Mouse (Mus musculus) CH12.LX (cell line): ENCODE measurements at regions not wholly inside any gene's neighbourhood (a gene's known extent, or its start where the extent isn't known, plus 50 kb on each side); places are given as distances from the start of the nearest gene placed in this dataset.
A peak's percentile ranks its signal among the peaks of the same experiment; 100 is the strongest.

Source experiments
- DNase-seq: peaks from one replicate; pipeline ENCODE4 v3.0.0-alpha.2; 2013; ENCODE audit errors: extremely low read depth
- H3K27ac ChIP-seq: 2 replicates; pipeline ENCODE4 v1.5.1; 2012; ENCODE audit warnings: low read depth, mild to moderate bottlenecking, control low read depth, moderate library complexity; ENCODE audit not compliant: insufficient read depth
- H3K27me3 ChIP-seq: replicated peaks from 2 replicates; pipeline ENCODE3; 2012; ENCODE audit warnings: inconsistent platforms
- H3K36me3 ChIP-seq, 2 experiments: replicated peaks in 1 of 2; 2 replicates each; pipeline versions ENCODE3 to v1.6.1; 2012; ENCODE audit warnings: inconsistent platforms in 1 of 2, low read length in 1 of 2, mild to moderate bottlenecking in 1 of 2, mixed read lengths in 1 of 2, moderate library complexity in 1 of 2; ENCODE audit not compliant: control insufficient read depth in 1 of 2, insufficient read depth in 1 of 2
- H3K4me1 ChIP-seq, 2 experiments: 2 replicates each; pipeline ENCODE4 v1.6.1; 2012; ENCODE audit warnings: inconsistent platforms in 1 of 2, moderate library complexity in 1 of 2; ENCODE audit not compliant: insufficient read depth in 2 of 2, control insufficient read depth in 1 of 2
- H3K4me2 ChIP-seq: 2 replicates; pipeline ENCODE4 v1.6.1; 2012; ENCODE audit warnings: low read depth, mild to moderate bottlenecking, control low read depth; ENCODE audit not compliant: poor library complexity, insufficient read depth, severe bottlenecking
- H3K4me3 ChIP-seq, 3 experiments: fragments of 150-350 bp in 1 of 3; sonication (generic) in 1 of 3; replicated peaks in 1 of 3; 2 replicates each; pipeline versions ENCODE3 to v1.5.1; 2011 to 2012; ENCODE audit warnings: low read depth in 2 of 3, low read length in 2 of 3, mild to moderate bottlenecking in 2 of 3, moderate library complexity in 2 of 3, control low read depth in 1 of 3, improper control_type of control experiment in 1 of 3, inconsistent platforms in 1 of 3, mixed read lengths in 1 of 3; ENCODE audit not compliant: poor library complexity in 1 of 3
- H3K79me2 ChIP-seq: replicated peaks from 2 replicates; pipeline ENCODE4 v1.6.1; 2012; ENCODE audit warnings: mild to moderate bottlenecking, moderate library complexity; ENCODE audit not compliant: control insufficient read depth, poor library complexity, insufficient read depth, severe bottlenecking; ENCODE audit errors: extremely low read depth
- H3K9ac ChIP-seq: 2 replicates; pipeline ENCODE4 v1.6.1; 2012; ENCODE audit warnings: low read depth, mild to moderate bottlenecking, control low read depth, moderate library complexity; ENCODE audit not compliant: insufficient read depth
- H3K9me3 ChIP-seq: replicated peaks from 2 replicates; pipeline ENCODE3; 2012; ENCODE audit warnings: low read length, inconsistent platforms, mixed read lengths
- BHLHE40 ChIP-seq: IDR thresholded peaks from 2 replicates; pipeline ENCODE4 v1.6.1; 2011; ENCODE audit warnings: mild to moderate bottlenecking, low read depth, low read length, improper control_type of control experiment
- CTCF ChIP-seq, 2 experiments: IDR thresholded peaks in 1 of 2; conservative IDR thresholded peaks in 1 of 2; 2 replicates each; pipeline ENCODE4 v1.5.1; 2011 to 2012; ENCODE audit warnings: low read depth in 2 of 2, low read length in 2 of 2, improper control_type of control experiment in 1 of 2, inconsistent platforms in 1 of 2, mild to moderate bottlenecking in 1 of 2, moderate library complexity in 1 of 2
- E2F4 ChIP-seq: IDR thresholded peaks from 2 replicates; pipeline ENCODE4 v1.6.1; 2011; ENCODE audit warnings: low read depth, low read length, improper control_type of control experiment; ENCODE audit not compliant: insufficient replicate concordance
- ELF1 ChIP-seq: IDR thresholded peaks from 2 replicates; pipeline ENCODE4 v1.6.1; 2014; ENCODE audit warnings: low read depth, mild to moderate bottlenecking, inconsistent platforms, low read length, improper control_type of control experiment
- EP300 ChIP-seq: IDR thresholded peaks from 2 replicates; pipeline ENCODE4 v1.6.1; 2011; ENCODE audit warnings: low read length, improper control_type of control experiment
- ETS1 ChIP-seq: conservative IDR thresholded peaks from 2 replicates; pipeline ENCODE4 v1.6.1; 2012; ENCODE audit warnings: low read depth, mild to moderate bottlenecking, inconsistent platforms, low read length, improper control_type of control experiment, moderate library complexity
- GABPA ChIP-seq: IDR thresholded peaks from 2 replicates; pipeline ENCODE4 v1.6.1; 2012; ENCODE audit warnings: low read depth, low read length, improper control_type of control experiment, inconsistent platforms; ENCODE audit not compliant: insufficient replicate concordance
- HCFC1 ChIP-seq: IDR thresholded peaks from 2 replicates; pipeline ENCODE4 v1.6.1; 2012; ENCODE audit warnings: low read depth, mild to moderate bottlenecking, inconsistent platforms, low read length, improper control_type of control experiment
- JUN ChIP-seq: IDR thresholded peaks from 2 replicates; pipeline ENCODE4 v1.6.1; 2011; ENCODE audit warnings: low read depth, mild to moderate bottlenecking, low read length, improper control_type of control experiment, moderate library complexity; ENCODE audit not compliant: insufficient read depth
- JUND ChIP-seq: conservative IDR thresholded peaks from 2 replicates; pipeline ENCODE4 v1.6.1; 2011; ENCODE audit warnings: low read depth, low read length, improper control_type of control experiment
- KAT2A ChIP-seq: IDR thresholded peaks from 2 replicates; pipeline ENCODE4 v1.6.1; 2012; ENCODE audit warnings: low read length, improper control_type of control experiment, inconsistent platforms; ENCODE audit not compliant: insufficient replicate concordance
- MAFK ChIP-seq: IDR thresholded peaks from 2 replicates; pipeline ENCODE4 v1.6.1; 2011; ENCODE audit warnings: low read length, improper control_type of control experiment; ENCODE audit not compliant: insufficient replicate concordance
- MAX ChIP-seq: IDR thresholded peaks from 2 replicates; pipeline ENCODE4 v1.6.1; 2011; ENCODE audit warnings: low read length, improper control_type of control experiment
- MAZ ChIP-seq: IDR thresholded peaks from 2 replicates; pipeline ENCODE4 v1.6.1; 2012; ENCODE audit warnings: low read depth, mild to moderate bottlenecking, inconsistent platforms, low read length, improper control_type of control experiment, moderate library complexity
- MEF2A ChIP-seq: IDR thresholded peaks from 2 replicates; pipeline ENCODE4 v1.6.1; 2014; ENCODE audit warnings: low read depth, mild to moderate bottlenecking, inconsistent platforms, low read length, improper control_type of control experiment, borderline replicate concordance
- MXI1 ChIP-seq: IDR thresholded peaks from 2 replicates; pipeline ENCODE4 v1.6.1; 2011; ENCODE audit warnings: mild to moderate bottlenecking, low read depth, low read length, improper control_type of control experiment
- MYC ChIP-seq: IDR thresholded peaks from 2 replicates; pipeline ENCODE4 v1.6.1; 2011; ENCODE audit warnings: low read depth, mild to moderate bottlenecking, improper control_type of control experiment, low read length
- NELFE ChIP-seq: IDR thresholded peaks from 2 replicates; pipeline ENCODE4 v1.6.1; 2011; ENCODE audit warnings: low read depth, low read length, improper control_type of control experiment
- NRF1 ChIP-seq: IDR thresholded peaks from 2 replicates; pipeline ENCODE4 v1.6.1; 2014; ENCODE audit warnings: low read depth, mild to moderate bottlenecking, inconsistent platforms, low read length, improper control_type of control experiment, moderate library complexity
- RAD21 ChIP-seq: IDR thresholded peaks from 2 replicates; pipeline ENCODE4 v1.6.1; 2011; ENCODE audit warnings: low read depth, mild to moderate bottlenecking, low read length, improper control_type of control experiment, moderate library complexity
- SIN3A ChIP-seq: IDR thresholded peaks from 2 replicates; pipeline ENCODE4 v1.6.1; 2012; ENCODE audit warnings: low read length, improper control_type of control experiment, inconsistent platforms
- SMC3 ChIP-seq: IDR thresholded peaks from 2 replicates; pipeline ENCODE4 v1.6.1; 2011; ENCODE audit warnings: low read depth, low read length, improper control_type of control experiment
- TBP ChIP-seq: conservative IDR thresholded peaks from 2 replicates; pipeline ENCODE4 v1.6.1; 2011; ENCODE audit warnings: low read depth, low read length, improper control_type of control experiment
- TCF12 ChIP-seq: IDR thresholded peaks from 2 replicates; pipeline ENCODE4 v1.6.1; 2014; ENCODE audit warnings: low read depth, mild to moderate bottlenecking, inconsistent platforms, low read length, improper control_type of control experiment
- UBTF ChIP-seq: IDR thresholded peaks from 2 replicates; pipeline ENCODE4 v1.6.1; 2012; ENCODE audit warnings: low read depth, mild to moderate bottlenecking, inconsistent platforms, low read length, improper control_type of control experiment, moderate library complexity
- USF1 ChIP-seq: IDR thresholded peaks from 2 replicates; pipeline ENCODE4 v1.6.1; 2014; ENCODE audit warnings: low read depth, mild to moderate bottlenecking, inconsistent platforms, low read length, improper control_type of control experiment
- USF2 ChIP-seq: conservative IDR thresholded peaks from 2 replicates; pipeline ENCODE4 v1.6.1; 2011; ENCODE audit warnings: low read depth, low read length, improper control_type of control experiment
- ZC3H11A ChIP-seq: IDR thresholded peaks from 2 replicates; pipeline ENCODE4 v1.6.1; 2012; ENCODE audit warnings: low read depth, mild to moderate bottlenecking, inconsistent platforms, low read length, improper control_type of control experiment
- ZKSCAN1 ChIP-seq: IDR thresholded peaks from 2 replicates; pipeline ENCODE4 v1.6.1; 2012; ENCODE audit warnings: low read depth, inconsistent platforms, low read length, improper control_type of control experiment, borderline replicate concordance
- dilution Hi-C: fragments of 300-500 bp; cut with MboI; formaldehyde crosslinking; loops from 2 replicates; pipeline ENCODE4 v1.14.3; 2020; ENCODE audit warnings: low sequenced_read_pairs; ENCODE audit not compliant: extremely low pct_unique_long_range_greater_than_20kb, extremely low pct_ligation_motif_present
- in situ Hi-C: fragments of 300-500 bp; cut with MboI; formaldehyde crosslinking; loops from 3 replicates; pipeline ENCODE4 v1.14.3; 2019; ENCODE audit warnings: low sequenced_read_pairs, low pct_ligation_motif_present, low pct_unique_long_range_greater_than_20kb, mixed read lengths

DNA sequence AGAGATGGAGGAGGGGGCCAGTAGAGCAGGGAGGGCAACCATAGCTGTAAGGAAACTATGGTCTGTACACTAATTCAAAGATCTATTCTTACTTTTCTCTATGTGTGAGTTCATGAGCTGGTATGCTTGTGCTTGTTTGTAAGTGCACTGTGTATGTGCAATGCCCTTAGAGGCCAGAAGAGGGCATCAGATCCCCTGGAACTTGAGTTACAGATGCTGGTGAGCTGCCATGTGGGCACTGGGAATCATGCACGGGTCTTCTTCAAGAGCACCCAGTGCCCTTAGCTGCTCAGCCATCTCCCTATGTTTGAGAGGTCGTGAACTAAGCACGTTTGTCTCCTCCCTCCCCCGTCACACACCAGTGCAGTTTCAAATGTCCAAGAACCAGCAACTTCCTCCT, 68.9 kb downstream of the Tbx3 start:
- H3K4me2 ChIP-seq, result no peak overlapping the region

DNA sequence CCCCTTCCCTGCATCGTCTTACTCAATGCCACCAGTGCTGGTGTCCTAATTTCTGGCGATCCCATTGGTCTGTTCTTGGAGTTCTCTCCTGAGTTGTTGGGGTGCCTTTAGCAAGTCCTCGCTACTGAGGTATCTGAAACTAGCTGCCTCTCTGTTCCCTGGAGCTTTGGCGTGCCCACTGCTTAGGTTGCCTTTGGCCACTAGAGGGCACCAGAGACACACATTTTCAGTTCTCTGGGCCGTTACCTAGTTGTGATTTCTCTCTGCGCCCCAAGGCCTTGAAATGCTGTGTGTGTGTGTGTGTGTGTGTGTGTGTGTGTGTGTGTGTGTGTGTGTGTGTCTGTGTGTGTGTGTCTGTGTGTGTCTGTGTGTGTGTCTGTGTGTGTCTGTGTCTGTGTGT, 70.6 kb downstream of the Tbx3 start:
- peaks cover 71% of the 10 kb centered on the region for H3K9me3 ChIP-seq
- dilution Hi-C loops, result no loop called here

More for the DNA sequence above, 68.9 kb downstream of the Tbx3 start:
- in situ Hi-C loops, result no loop called here
- H3K27ac ChIP-seq, result no peak overlapping the region
- peaks cover 67% of the 10 kb centered on the region for H3K9me3 ChIP-seq
- no peak for TF ChIP-seq ZKSCAN1
- no peak for TF ChIP-seq JUND
- no peak for TF ChIP-seq HCFC1
- TF ChIP-seq UBTF, result no peak
- no peak for TF ChIP-seq E2F4
- TF ChIP-seq CTCF (conservative IDR thresholded peaks at IDR 0.05 in 1 of 2, IDR thresholded peaks at IDR 0.05 in 1 of 2; ENCODE audit: low read depth in 2 of 2, low read length in 2 of 2), result no peak
- TF ChIP-seq MAFK, result no peak
- no peak for TF ChIP-seq USF2
- no peak for TF ChIP-seq TBP
- TF ChIP-seq USF1, result no peak
- TF ChIP-seq EP300, result no peak
- no peak for TF ChIP-seq TCF12
- no peak for TF ChIP-seq JUN
- no peak for TF ChIP-seq MAZ
- TF ChIP-seq MYC, result no peak
- TF ChIP-seq MXI1, result no peak
- no peak for TF ChIP-seq SIN3A
- TF ChIP-seq BHLHE40, result no peak
- TF ChIP-seq KAT2A, result no peak
- TF ChIP-seq, all 38 proteins: peak for 0
- H3K79me2 ChIP-seq, result no peaks in the 10 kb centered on the region
- no peak overlapping the region for H3K9ac ChIP-seq
- H3K27me3 ChIP-seq, result no peaks in the 10 kb centered on the region
- H3K4me1 ChIP-seq, result no peaks in the 10 kb centered on the region
- no peak overlapping the region for H3K4me3 ChIP-seq
- dilution Hi-C loops, result no loop called here
- no peak for DNase-seq
- H3K36me3 ChIP-seq, result no peaks in the 10 kb centered on the region

More for the DNA sequence above, 70.6 kb downstream of the Tbx3 start:
- no peak overlapping the region for H3K4me2 ChIP-seq
- no peaks in the 10 kb centered on the region for H3K4me1 ChIP-seq
- no peaks in the 10 kb centered on the region for H3K36me3 ChIP-seq
- DNase-seq, result peak; percentile 10
- no peak overlapping the region for H3K9ac ChIP-seq
- in situ Hi-C loops, result no loop called here
- H3K79me2 ChIP-seq, result no peaks in the 10 kb centered on the region
- no peak overlapping the region for H3K4me3 ChIP-seq
- H3K27me3 ChIP-seq, result no peaks in the 10 kb centered on the region
- H3K27ac ChIP-seq, result no peak overlapping the region
- TF ChIP-seq MYC, result no peak
- peak; percentile 26 for TF ChIP-seq RAD21
- no peak for TF ChIP-seq NRF1
- TF ChIP-seq MAX, result no peak
- TF ChIP-seq ZC3H11A, result no peak
- no peak for TF ChIP-seq TCF12
- no peak for TF ChIP-seq JUN
- TF ChIP-seq MAFK, result no peak
- TF ChIP-seq E2F4, result no peak
- peak; percentile 14 for TF ChIP-seq SMC3
- no peak for TF ChIP-seq ETS1
- no peak for TF ChIP-seq GABPA
- no peak for TF ChIP-seq MAZ
- no peak for TF ChIP-seq TBP
- TF ChIP-seq NELFE, result no peak
- TF ChIP-seq KAT2A, result no peak
- no peak for TF ChIP-seq USF2
- peak in 1 of 2 experiments; percentile 45; a peak in 2 of 4 replicates for TF ChIP-seq CTCF (conservative IDR thresholded peaks at IDR 0.05 in 1 of 2, IDR thresholded peaks at IDR 0.05 in 1 of 2; ENCODE audit: low read depth in 2 of 2, low read length in 2 of 2)
- TF ChIP-seq JUND, result no peak
- no peak for TF ChIP-seq ELF1
- no peak for TF ChIP-seq SIN3A
- TF ChIP-seq USF1, result no peak
- no peak for TF ChIP-seq MEF2A
- TF ChIP-seq ZKSCAN1, result no peak
